Mouse (Mus musculus) regulatory T cell (primary cell): ENCODE results near the gene Rbms1.

ENCODE experiments used
- in situ Hi-C: fragments of 300-600 bp; cut with MboI, MseI; formaldehyde crosslinking; loops from one replicate; pipeline ENCODE4 v1.15.1; 2025; ENCODE audit warnings: high pct_unique_total_duplicates

Rbms1 gene

DNA sequence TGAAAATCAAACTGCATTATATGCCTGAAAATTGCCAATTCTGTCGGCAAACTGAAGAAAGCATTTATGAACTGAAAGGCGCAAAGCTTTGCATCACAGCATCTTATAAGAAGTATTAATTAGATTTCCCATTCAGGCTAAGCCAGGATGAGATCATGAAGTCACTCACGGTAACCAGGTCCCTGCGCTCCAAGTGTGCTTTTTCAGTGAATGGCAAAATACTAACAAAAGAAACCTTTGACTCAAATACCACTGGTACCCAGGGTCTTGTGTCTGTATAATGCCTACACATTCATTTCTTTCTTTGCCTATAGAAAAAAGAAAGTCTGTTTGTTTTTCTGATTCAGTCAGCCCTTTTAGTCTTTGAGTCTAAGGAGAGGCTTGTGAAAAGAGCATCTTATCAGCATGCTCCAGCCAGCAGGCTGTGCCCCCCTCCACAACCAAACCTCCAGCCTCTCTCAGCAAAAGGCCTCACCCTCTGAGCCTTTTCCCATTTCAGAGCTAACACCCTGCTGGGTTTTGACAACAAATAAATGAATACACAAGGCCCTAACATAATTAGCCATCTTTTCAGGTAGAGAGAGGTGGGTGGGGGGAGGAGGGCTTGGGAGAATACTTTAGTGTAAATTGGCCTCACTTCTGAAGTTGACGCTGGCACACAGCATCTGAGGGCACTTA, 83.7 kb downstream of the Rbms1 start:
- in situ Hi-C loops, result no loop called here

DNA sequence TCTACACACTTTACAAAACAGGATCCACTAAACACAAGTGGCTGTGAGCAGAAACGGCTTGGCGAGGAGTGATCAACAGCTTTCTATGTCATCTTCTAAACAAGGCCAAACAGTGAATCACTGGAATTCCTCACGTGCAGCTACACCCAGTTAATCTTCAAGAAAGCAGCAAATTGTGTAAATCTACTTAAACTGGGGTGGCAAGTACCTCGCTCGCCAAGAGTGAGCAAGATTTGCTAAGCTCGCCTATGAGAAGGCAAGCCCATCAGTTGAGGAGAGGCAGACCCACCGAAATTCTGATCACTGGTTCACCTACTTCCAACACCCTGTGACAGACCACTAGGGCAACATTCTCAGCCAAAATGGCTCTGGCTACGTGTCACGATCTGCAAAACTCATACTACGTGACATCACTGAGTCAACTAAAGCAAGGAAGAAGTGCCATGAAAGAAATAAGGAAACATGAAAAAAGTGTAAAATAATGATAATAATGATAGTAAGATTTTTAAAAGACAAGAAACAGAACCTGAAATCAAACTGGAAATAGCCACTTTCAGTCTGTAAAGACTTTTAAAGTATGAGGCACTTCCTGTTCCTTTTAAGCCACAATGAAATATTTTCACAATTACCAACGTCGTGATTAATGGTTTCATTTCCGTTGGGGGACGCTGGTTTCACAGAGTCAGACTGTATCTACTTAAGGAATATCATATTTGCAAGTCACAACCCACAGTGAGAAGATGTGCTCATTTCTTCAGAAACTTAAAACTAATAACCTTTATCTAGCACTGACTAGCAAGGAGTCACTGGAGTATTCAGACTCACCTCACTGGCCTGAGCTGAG, 85.2 kb downstream of the Rbms1 start:
- in situ Hi-C loops, result no loop called here

GRCm38 (mm10) chr2:60876891-60877290, 86.1 kb downstream of the Rbms1 start:
- in situ Hi-C loops, result no loop called here

GRCm38 (mm10) chr2:60872095-60872811, 90.7 kb downstream of the Rbms1 start:
- in situ Hi-C loops, result no loop called here

DNA sequence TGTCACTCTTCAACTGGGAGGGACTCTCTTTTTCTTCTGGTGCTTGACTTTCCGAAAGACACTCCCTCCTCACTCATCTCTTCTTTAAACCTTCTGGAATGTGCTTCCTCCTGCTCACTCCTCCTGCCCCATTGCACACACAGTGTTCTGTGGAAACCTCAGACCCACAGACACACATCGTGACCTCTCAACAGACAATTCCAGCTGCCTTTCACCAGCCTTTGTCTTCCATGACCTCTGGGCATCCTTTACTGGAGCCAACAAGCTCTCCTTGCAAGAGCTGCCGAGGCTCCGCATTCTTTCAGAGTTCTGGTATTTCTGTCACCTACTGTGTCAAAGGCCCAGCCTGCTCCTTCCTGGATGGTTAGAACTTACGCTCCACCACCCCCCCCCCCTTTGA, 92.0 kb downstream of the Rbms1 start:
- in situ Hi-C loops, result no loop called here

- in situ Hi-C loops, result no loop called here
Measured at GRCm38 (mm10) chr2:60870450-60870849, 92.5 kb downstream of the Rbms1 start.

- in situ Hi-C loops, result loop anchor here (10.0 kb wide), 1 partner anchor 1526 kb away; no protein-coding TSS in a partner anchor
Measured at GRCm38 (mm10) chr2:60869001-60869743, 93.8 kb downstream of the Rbms1 start.

- in situ Hi-C loops, result loop anchor here (10.0 kb wide), 1 partner anchor 1527 kb away; no protein-coding TSS in a partner anchor
Measured at GRCm38 (mm10) chr2:60868060-60868662, 94.8 kb downstream of the Rbms1 start.

DNA sequence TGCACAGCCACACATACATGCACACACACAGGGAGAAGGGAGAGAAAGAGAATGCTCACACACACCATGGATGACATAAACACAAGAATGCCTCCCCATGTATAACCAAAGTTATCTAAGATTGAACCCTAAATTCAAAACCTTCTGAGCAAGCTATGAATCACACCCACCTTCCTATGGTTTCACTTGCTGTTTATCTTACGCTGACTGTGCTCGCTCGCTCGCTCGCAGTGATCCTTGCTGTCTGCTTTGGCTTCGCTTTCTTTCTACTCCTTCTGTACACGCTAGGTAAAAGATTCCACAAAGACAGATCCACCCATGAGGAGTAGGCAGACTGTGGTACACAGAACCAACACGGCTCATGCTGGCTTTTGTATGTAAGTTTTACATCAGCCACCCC, 95.7 kb downstream of the Rbms1 start:
- in situ Hi-C loops, result loop anchor here (10.0 kb wide), 1 partner anchor 1527 kb away; no protein-coding TSS in a partner anchor

DNA sequence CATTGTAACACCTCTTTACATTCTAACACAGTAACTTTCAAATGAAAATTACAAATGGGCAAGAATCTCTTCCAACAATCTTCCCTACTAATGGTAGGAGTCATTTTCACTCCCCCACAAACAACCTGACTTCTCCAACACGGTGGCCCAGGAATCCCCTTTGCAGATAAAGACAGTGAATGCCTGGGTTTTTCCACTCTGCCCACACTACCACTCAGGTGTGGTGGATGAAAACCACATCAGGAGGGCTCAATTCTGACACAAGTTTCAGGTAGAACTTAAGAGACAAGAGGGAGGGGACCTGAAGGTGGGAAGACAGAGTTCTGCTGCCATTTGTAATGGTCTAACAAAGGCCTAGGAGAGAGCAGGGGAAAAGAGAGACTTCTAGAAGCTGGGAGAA, 97.1 kb downstream of the Rbms1 start:
- in situ Hi-C loops, result loop anchor here (10.0 kb wide), 1 partner anchor 1529 kb away; no protein-coding TSS in a partner anchor

DNA sequence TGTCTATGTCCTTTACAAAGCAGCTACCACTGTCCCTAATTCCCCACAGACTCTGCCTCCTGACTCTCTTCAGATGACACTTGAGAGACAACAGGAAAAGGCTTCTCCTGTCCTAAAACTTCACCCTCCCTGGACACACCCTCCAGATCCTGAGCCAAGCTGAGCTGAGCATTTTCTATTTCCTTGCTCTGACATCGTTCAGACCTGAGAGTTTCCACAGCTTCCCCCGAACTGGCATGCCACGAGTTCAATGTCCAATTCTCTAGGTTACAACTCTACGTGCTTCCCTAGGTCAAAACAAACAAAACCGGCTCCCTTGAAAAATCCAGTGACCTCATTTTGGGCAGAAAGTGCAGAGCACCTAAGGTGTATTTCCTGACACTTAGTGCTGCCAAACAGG, 98.0 kb downstream of the Rbms1 start:
- in situ Hi-C loops, result loop anchor here (10.0 kb wide), 1 partner anchor 1530 kb away; no protein-coding TSS in a partner anchor

- in situ Hi-C loops, result loop anchor here (10.0 kb wide), 1 partner anchor 1530 kb away; no protein-coding TSS in a partner anchor
Measured at GRCm38 (mm10) chr2:60864256-60864795, 98.7 kb downstream of the Rbms1 start.

DNA sequence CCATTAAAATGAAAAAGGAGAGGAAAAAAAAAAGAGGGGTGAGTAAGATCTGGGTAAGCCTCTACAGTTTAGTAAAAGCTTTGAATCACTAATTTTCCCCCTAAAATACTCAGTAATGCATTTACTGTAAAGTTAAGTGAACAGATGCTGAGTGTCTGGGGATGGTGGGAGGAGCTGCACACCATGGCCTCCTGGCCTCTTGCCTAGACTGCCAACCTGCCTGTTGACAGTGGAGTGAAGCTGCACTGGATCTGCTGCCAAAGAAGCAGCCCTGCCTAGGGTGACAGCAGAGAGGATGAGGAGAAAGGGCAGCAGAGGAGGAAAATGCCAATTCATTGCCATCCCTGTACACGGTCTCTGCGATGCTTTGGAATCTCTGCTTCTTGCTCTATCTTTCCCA, 99.2 kb downstream of the Rbms1 start:
- in situ Hi-C loops, result loop anchor here (10.0 kb wide), 1 partner anchor 1531 kb away; no protein-coding TSS in a partner anchor

DNA sequence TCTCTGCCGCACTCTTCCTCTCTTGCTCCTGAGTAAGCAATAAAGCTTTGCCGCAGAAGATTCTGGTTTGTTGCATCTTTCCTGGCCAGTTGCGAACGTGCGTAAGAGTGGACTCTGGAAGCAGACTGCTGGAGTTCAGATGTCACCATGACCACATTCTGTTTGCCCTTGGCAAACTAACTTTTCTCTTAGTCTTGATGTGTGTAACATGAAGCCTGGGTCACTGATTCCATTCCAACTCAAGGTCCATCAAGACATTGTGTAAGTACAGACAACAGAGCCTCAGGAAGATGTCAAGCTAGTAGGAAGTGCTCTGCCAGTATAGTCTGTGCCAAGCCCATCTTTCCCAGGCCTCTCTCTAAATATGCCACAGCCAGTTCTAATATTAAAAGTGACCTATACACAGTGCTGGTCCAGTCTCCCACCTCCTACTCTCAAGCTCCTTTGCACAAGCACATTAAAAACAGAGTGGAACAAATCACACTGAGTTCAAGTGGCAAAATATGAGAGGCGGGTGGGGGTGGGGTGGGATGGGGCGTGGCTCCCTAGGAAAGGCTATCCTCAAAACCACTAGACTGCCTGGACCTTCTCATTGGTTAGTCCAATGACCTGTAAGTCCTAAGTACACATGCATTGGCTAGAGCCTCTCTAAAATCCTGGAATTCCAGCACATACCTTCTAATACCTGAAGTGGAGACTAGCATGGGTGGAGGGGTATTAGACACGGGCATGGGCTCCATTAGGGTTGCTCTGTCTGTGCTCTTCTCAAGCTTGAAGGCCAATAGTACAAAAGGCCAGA, 99.9 kb downstream of the Rbms1 start:
- in situ Hi-C loops, result loop anchor here (10.0 kb wide), 1 partner anchor 1532 kb away; no protein-coding TSS in a partner anchor

DNA sequence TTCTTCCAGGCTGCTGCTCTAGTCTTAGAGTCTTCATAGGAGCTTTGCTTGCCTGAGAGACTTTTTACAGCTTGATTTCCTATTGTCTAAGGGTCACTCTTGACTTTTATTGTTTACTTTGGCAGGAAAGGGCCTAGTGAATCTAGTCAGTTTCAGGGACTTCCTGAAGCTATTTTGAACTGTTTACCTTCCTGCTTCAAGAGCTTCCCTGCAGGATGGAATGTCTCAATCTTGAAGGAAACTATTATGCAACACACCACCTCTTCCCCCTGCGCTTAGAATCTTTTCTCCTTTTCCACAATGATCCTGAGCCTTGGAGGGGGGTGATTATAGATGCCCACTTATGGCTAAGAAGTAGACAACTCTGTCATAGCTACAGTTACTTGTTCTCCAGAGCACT, 104.9 kb downstream of the Rbms1 start:
- in situ Hi-C loops, result no loop called here

- in situ Hi-C loops, result no loop called here
Measured at GRCm38 (mm10) chr2:60856097-60856496, 106.9 kb downstream of the Rbms1 start.

DNA sequence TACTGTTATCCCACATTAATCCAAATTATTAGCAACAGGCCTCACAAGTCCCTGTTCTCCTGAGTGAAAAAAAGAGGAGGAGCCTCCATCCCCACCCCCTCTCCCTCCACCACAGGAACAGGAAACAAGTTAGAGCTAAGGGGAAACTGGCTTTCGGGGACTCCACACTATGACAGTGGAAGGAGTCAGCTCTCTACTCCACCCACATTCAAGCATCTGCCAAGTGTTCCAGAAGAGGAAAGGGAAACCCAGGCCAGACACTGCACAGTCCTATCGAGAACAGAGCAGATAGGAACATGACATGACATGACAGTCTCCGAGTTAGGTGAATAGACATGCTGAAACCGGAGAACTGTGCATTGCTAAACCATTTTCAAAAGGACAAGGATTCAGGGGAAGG, 108.0 kb downstream of the Rbms1 start:
- in situ Hi-C loops, result no loop called here

- in situ Hi-C loops, result no loop called here
Measured at GRCm38 (mm10) chr2:60851898-60852297, 111.1 kb downstream of the Rbms1 start.

DNA sequence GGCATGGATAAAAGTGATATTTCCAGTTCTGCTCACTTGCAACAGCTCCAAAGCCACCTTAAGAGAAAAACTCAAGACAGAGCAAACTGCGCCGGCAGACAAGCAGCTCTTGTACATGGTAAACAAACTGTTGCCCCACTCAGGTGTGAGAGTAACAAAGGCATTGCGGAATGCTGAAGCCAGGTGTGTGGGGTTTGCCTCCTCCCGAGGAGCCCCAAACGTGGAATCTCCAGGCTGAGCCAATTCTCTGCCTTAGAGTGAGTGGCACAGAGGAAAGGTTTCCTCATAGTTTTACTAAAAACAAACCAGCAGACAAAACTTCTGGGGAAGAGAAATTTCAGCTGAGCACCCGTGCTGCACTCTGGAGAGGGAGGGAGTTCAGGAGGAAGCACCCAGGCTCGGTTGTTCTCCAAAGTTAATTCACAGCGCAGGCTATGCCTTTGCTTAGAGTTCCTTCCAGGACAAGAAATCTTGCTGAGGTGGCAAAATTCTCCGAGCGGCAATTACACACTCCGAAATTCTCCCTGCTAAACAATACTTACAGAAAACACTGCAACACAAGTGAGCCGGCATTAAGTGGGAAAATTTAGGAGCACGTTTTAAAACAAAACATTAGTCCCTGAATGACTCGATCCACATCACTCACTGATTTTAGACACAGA, 111.8 kb downstream of the Rbms1 start:
- in situ Hi-C loops, result no loop called here
